Mouse (Mus musculus) intestine, embryonic 14.5 days (tissue): ENCODE data around the gene Inpp5k. TPM values are rescaled to one million over a fixed set of nuclear protein-coding genes. Genes with fewer than 3 reads are reported as not detected.
"Not testable (repeated sequence)": the region's sequence is repeated elsewhere in the genome, so short reads cannot be mapped to it uniquely, and the experiment has no call there.

Experiments
- ATAC-seq: fragments of 200-750 bp; cut with Nextera tagmentation; replicated peaks from 2 replicates; pipeline ENCODE4 v1.8.0; 2017; ENCODE audit warnings: low read depth, moderate number of reproducible peaks, moderate TSS enrichment, moderate library complexity; ENCODE audit not compliant: low FRiP score, low TSS enrichment
- DNase-seq: peaks from one replicate; pipeline ENCODE4 v3.0.0-alpha.2; 2018; ENCODE audit warnings: low spot score
- H3K27ac ChIP-seq: fragments of 300-500 bp; sonication (generic); 2 replicates; pipeline ENCODE4 v1.5.1; 2014; ENCODE audit warnings: low read depth, mild to moderate bottlenecking, control low read depth
- H3K27me3 ChIP-seq: fragments of 300-500 bp; sonication (generic); replicated peaks from 2 replicates; pipeline ENCODE4 v1.6.1; 2014; ENCODE audit warnings: low read length, control low read depth; ENCODE audit not compliant: control insufficient read depth, insufficient read depth
- H3K36me3 ChIP-seq: fragments of 300-500 bp; sonication (generic); 2 replicates; pipeline ENCODE4 v1.6.1; 2014; ENCODE audit warnings: low read length, control low read depth; ENCODE audit not compliant: control insufficient read depth, insufficient read depth
- H3K4me1 ChIP-seq: fragments of 300-500 bp; sonication (generic); replicated peaks from 2 replicates; pipeline ENCODE4 v1.6.1; 2014; ENCODE audit warnings: low read length, control low read depth, mixed read lengths; ENCODE audit not compliant: control insufficient read depth, insufficient read depth
- H3K4me2 ChIP-seq: fragments of 300-500 bp; sonication (generic); 2 replicates; pipeline ENCODE4 v1.6.1; 2014; ENCODE audit warnings: low read length
- H3K4me3 ChIP-seq: fragments of 300-500 bp; sonication (generic); 2 replicates; pipeline ENCODE4 v1.5.1; 2014; ENCODE audit warnings: low read depth, low read length, control low read depth, mixed read lengths
- H3K9ac ChIP-seq: fragments of 300-500 bp; sonication (generic); 2 replicates; pipeline ENCODE4 v1.6.1; 2014; ENCODE audit warnings: mild to moderate bottlenecking, low read length
- H3K9me3 ChIP-seq: fragments of 300-500 bp; sonication (generic); 2 replicates; pipeline ENCODE4 v1.6.1; 2016; ENCODE audit warnings: low read length, control low read depth; ENCODE audit not compliant: control insufficient read depth
- WGBS: fragments of 180-500 bp; shearing (Covaris S2); extraction: QIAGEN DNeasy Blood & Tissue Kit; methylation state at CpG from one replicate; pipeline ENCODE4 v1.1.7; 2014; 5-methylcytosine and 5-hydroxymethylcytosine counted together
- polyA plus RNA-seq: library from polyadenylated mRNA; unstranded; fragments of >200 nt; fragmentation: Nextera tagmentation; extraction: Ambion mirVana; gene quantifications from 2 replicates; pipeline ENCODE4 v1.2.1, GENCODE M21; 2014

Inpp5k gene
- polyA plus RNA-seq, 1 experiment from 2014 or later, result 25.1 TPM

DNA sequence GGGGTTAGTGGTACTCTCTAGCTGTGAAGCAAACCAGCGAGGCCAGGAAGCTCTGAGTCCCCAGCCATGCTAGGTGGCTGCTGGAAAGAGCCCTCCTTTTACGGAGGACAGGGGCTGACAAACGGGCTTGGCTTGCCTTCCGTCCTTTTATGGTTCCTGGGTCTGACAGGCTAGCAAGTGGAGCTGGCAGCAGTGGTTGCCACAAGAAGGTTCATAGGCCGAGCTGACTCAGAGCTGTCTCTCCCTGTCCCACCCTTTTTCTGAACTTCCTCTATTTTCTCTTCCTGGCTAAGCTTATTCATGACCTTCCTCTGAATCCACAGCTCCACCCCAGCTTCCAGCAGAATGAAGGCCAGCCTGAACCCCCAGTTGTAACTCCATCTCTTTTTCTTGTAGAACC, 38.2 kb upstream of the Inpp5k start:
- WGBS, result 77% methylated on average over 5 of the region's 5 CpGs
- H3K36me3 ChIP-seq, result peaks cover 41% of the 10 kb centered on the region
- no peaks in the 10 kb centered on the region for H3K27me3 ChIP-seq
- ATAC-seq, result no peak
- H3K4me2 ChIP-seq, result no peak overlapping the region
- H3K4me3 ChIP-seq, result no peak overlapping the region
- H3K9me3 ChIP-seq, result no peaks in the 10 kb centered on the region
- peaks cover 13% of the 10 kb centered on the region for H3K4me1 ChIP-seq
- no peak for DNase-seq
- H3K9ac ChIP-seq, result no peak overlapping the region
- H3K27ac ChIP-seq, result no peak overlapping the region

DNA sequence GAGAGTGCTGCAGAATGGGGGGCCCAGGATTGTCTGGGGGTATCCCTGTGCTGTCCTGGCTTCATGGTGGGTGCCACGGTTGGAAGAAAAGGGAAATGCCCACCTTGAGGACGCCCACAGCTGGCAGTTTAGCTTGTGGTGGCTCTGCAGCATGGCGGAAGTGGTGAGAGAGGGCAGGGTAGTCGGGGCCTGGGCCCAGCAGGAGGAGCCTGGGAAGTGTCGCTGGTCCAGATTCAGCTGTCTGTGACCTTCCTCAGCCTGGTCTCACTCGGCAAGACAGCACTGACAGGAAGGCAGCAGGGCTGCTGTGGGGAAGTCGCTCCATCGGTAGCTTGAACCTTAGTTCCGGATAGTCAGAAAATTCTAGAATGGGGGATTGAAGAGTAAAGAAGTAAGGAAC, 36.4 kb upstream of the Inpp5k start:
- peaks cover 59% of the 10 kb centered on the region for H3K36me3 ChIP-seq
- no peak overlapping the region for H3K27ac ChIP-seq
- H3K4me1 ChIP-seq, result peaks cover 3% of the 10 kb centered on the region
- H3K27me3 ChIP-seq, result no peaks in the 10 kb centered on the region
- H3K4me3 ChIP-seq, result no peak overlapping the region
- no peaks in the 10 kb centered on the region for H3K9me3 ChIP-seq
- DNase-seq (no peak), ATAC-seq (no peak)
- WGBS, result 77% methylated on average over 9 of the region's 9 CpGs
- no peak overlapping the region for H3K9ac ChIP-seq
- H3K4me2 ChIP-seq, result no peak overlapping the region

DNA sequence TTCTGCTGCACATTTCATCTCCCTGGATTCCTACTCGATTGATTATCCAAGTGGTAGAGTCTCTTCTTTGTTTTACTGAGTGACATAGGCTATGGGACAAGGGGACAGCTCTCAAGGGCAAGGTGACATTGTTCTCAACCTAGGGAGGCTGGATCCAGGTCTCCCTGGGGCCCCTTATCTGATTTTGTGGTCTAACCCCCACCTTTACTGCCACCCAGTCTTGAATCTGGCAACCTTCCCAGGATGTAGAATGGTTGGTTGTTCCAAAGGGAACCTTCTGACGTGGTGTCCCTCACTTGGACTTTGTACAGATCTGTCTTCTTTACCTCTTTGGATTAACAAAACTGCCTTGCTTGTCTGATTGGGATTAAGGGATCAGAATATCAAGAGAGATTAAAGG, 35.4 kb upstream of the Inpp5k start:
- no peak for ATAC-seq
- 88% methylated on average over 2 of the region's 2 CpGs for WGBS
- no peak overlapping the region for H3K4me2 ChIP-seq
- H3K4me3 ChIP-seq, result no peak overlapping the region
- no peaks in the 10 kb centered on the region for H3K27me3 ChIP-seq
- H3K4me1 ChIP-seq, result no peaks in the 10 kb centered on the region
- peaks cover 65% of the 10 kb centered on the region for H3K36me3 ChIP-seq
- H3K27ac ChIP-seq, result no peak overlapping the region
- DNase-seq, result no peak
- H3K9ac ChIP-seq, result no peak overlapping the region
- H3K9me3 ChIP-seq, result no peaks in the 10 kb centered on the region

DNA sequence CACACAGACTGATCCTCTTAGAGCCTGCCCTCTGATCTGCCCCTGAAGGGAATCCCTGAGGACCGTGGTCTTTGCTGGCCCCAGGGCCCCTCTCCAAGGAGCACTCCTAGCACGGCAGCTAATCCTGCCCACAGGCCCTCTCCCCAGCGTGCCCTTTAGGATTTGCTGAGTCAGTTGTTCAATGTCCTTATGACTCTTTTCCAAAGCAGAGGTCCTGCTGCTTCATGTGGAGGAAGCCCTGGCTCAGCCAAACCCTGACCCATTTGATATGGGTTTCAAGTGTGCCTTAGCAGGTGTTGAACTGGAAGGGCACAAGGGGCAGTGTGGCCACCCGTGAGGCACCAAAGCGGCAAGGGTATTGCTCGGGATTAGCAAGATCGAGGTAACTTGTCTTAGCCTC, 35.0 kb upstream of the Inpp5k start:
- Histone ChIP-seq H3K4me1 (no peaks in the 10 kb centered on the region), H3K27me3 (no peaks in the 10 kb centered on the region), H3K9ac (no peak overlapping the region), H3K4me2 (no peak overlapping the region), H3K4me3 (no peak overlapping the region), H3K27ac (no peak overlapping the region), H3K9me3 (no peaks in the 10 kb centered on the region), H3K36me3 (peaks cover 69% of the 10 kb centered on the region)
- ATAC-seq (no peak), DNase-seq (no peak)
- WGBS, result 86% methylated on average over 7 of the region's 7 CpGs

DNA sequence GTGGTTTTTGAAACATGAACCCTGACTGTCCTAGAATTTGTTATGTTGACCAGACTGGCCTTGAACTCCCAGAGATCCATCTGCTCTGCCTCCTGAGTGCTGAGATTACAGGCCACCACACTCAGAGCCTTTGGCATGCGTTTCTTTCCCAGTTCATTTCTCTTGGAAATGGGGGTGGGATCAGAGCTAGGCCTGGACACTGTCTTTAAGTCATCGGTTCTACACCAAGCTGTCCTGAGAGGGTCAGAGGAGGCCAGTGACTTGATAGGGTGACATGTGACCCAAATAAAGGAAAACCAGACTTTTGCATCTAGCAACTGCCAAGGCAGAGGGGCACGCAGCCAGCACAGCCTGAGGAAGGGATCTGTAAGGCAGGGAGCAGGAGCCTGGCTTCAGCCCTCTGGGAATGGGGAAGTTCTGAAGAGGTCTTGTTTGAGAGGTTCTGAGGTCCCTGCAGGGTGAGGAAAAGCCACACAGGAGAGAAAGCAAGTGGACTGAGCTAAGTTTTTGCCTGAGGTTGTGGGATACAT, 34.0 kb upstream of the Inpp5k start:
- H3K4me2 ChIP-seq, result no peak overlapping the region
- H3K4me3 ChIP-seq, result no peak overlapping the region
- no peaks in the 10 kb centered on the region for H3K9me3 ChIP-seq
- peaks cover 79% of the 10 kb centered on the region for H3K36me3 ChIP-seq
- WGBS, result 79% methylated on average over 3 of the region's 3 CpGs
- H3K27me3 ChIP-seq, result no peaks in the 10 kb centered on the region
- H3K9ac ChIP-seq, result no peak overlapping the region
- ATAC-seq, result no peak
- DNase-seq, result no peak
- no peak overlapping the region for H3K27ac ChIP-seq
- no peaks in the 10 kb centered on the region for H3K4me1 ChIP-seq

DNA sequence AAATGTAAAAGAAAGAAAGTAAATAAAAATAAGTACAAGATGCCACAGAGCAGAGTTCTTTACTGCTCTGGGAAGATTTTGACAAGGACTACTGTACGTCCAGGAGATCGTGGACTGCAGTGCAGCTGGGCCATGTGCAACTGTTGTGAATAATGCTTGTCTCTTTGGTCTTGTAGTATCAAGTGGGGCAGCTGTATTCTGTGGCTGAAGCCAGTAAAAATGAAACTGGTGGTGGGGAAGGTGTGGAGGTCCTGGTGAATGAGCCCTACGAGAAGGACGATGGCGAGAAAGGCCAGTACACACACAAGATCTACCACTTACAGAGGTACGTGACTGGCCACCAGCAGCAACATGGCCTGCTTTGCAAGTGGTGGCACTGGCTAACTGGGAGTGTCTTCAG, 32.8 kb upstream of the Inpp5k start:
- Histone ChIP-seq H3K4me3 (no peak overlapping the region), H3K27me3 (no peaks in the 10 kb centered on the region), H3K4me2 (no peak overlapping the region), H3K36me3 (peaks cover 83% of the 10 kb centered on the region), H3K4me1 (no peaks in the 10 kb centered on the region), H3K9me3 (no peaks in the 10 kb centered on the region), H3K9ac (no peak overlapping the region), H3K27ac (no peak overlapping the region)
- 92% methylated on average over 6 of the region's 6 CpGs for WGBS
- no peak for ATAC-seq
- no peak for DNase-seq

DNA sequence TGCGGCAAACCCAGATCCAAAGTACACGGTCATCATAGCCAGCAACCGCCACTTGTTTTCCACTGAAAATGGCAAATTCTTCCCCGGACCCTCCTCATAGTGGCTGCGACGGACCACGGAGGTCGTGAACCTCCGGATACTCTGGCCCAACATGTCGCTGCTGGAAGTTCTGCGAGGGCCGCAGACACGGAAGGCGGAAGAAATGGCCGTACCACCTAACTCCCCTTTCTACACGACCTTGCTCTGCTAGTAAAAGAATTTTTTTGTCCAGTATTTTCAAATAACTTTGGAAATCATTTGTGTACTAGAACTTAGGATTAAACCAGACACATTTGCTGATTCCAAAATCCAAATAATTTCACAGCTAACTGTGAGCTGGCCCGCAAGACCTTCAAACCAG, 31.0 kb upstream of the Inpp5k start:
- H3K4me3 ChIP-seq, H3K27ac ChIP-seq, DNase-seq, H3K9ac ChIP-seq, H3K9me3 ChIP-seq, H3K27me3 ChIP-seq, ATAC-seq, H3K4me2 ChIP-seq, H3K4me1 ChIP-seq: not testable (repeated sequence)
- 92% methylated on average over 16 of the region's 17 CpGs for WGBS
- peaks cover 82% of the 10 kb centered on the region for H3K36me3 ChIP-seq

DNA sequence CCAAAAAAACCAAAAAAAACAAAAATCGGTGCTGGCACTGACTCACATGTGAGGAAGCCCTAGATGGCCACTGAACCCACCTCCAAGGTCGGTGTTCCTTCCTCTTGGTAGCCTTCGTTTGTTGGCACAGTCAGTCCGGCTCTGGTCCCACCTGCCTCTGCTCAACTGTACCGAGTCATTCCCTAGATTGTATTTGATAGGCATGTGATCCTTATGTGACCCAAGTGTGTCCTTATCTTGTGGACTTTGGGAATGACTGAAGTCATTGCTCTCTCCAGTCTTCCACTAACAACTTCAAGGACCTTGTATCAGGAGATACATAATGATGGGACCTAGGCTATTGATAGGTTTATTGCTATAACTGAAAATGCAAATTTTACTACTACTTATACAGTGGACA, 26.0 kb upstream of the Inpp5k start:
- Histone ChIP-seq H3K27ac (no peak overlapping the region), H3K9me3 (no peaks in the 10 kb centered on the region), H3K4me3 (no peak overlapping the region), H3K4me2 (no peak overlapping the region), H3K36me3 (peaks cover 78% of the 10 kb centered on the region), H3K9ac (no peak overlapping the region), H3K4me1 (no peaks in the 10 kb centered on the region), H3K27me3 (no peaks in the 10 kb centered on the region)
- no peak for DNase-seq
- ATAC-seq, result no peak
- WGBS, result 84% methylated on average over 5 of the region's 5 CpGs

DNA sequence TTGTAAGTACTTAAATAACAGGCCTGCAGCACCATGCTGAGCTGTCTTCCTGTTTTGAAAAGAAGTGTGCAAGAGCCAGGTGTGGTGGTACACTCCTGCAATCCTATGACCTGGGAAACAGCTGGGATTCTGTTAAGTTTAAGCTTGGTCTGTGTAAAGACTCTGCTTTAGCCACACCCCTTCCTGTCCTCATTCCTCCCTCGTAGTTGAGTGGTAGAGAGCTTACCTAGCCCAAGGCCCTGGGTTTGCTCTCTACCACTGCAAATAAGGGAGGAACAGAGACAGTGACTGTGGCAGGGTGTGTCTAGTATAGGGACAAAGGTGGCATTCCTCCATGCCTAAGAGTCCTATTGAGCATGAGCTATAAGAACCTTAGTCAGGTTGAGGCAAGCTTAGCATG, 25.5 kb upstream of the Inpp5k start:
- Histone ChIP-seq H3K27me3 (no peaks in the 10 kb centered on the region), H3K4me2 (no peak overlapping the region), H3K9ac (no peak overlapping the region), H3K4me1 (no peaks in the 10 kb centered on the region), H3K4me3 (no peak overlapping the region), H3K27ac (no peak overlapping the region), H3K36me3 (peaks cover 78% of the 10 kb centered on the region), H3K9me3 (no peaks in the 10 kb centered on the region)
- ATAC-seq (peak; percentile 57; the same call in 1 of the 2 replicates), DNase-seq (no peak)
- WGBS, result 33% methylated on average over 1 of the region's 1 CpGs
